Mouse (Mus musculus): ENCODE data around the gene Ugp2. TPM values are rescaled to one million over a fixed set of nuclear protein-coding genes. Genes with fewer than 3 reads are reported as not detected.

Ugp2 gene
- polyA plus RNA-seq (2021): 85.2 TPM

- H3K27me3 ChIP-seq: no peaks in the 10 kb centered on the region
- in situ Hi-C loops (cut with MboI; ENCODE audit: low pct_unique_long_range_greater_than_20kb): no loop called here
- DNase-seq (ENCODE audit: low read depth, low spot score): peak; percentile 77
- CTCF ChIA-PET: no interaction called here
- POLR2A ChIA-PET: no interaction called here
- no peak for TF ChIP-seq CTCF (IDR thresholded peaks at IDR 0.05)
- peak; percentile 92 for ATAC-seq
Observed at GRCm38 (mm10) chr11:21371122-21371806, at the start of gene Ugp2. Gene Ugp2 (minus strand): TSS chr11:21371201.

DNA sequence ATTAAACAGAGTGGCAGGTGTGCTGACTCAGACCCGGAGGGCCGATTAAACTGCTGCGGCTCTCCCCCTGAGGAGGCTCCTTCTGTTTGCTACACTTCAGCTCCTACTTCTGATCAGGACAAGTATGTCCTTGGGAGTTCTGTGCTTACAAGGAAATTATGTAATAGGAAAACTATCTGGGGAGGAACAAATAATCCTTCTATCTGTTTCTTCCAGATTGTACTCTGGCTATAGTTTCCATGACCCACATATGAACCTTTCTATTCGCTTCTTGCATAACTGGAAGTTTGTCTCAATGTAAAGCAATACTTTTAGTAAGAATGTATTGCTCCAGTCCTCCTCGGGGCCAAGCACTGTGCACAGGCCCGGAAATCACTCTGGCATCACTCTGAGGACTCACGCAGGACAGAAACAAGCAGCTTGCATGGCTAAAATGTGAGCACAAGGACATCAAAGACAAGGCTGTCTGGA lies 43.9 kb upstream of the Ugp2 start:
- ATAC-seq (no peak), DNase-seq (ENCODE audit: low read depth, low spot score) (no peak)
- in situ Hi-C loops (cut with MboI; ENCODE audit: low pct_unique_long_range_greater_than_20kb): no loop called here
- TF ChIP-seq CTCF (IDR thresholded peaks at IDR 0.05): no peak
- H3K27me3 ChIP-seq: no peaks in the 10 kb centered on the region
- POLR2A ChIA-PET: no interaction called here
- CTCF ChIA-PET: interaction anchor here (1.0 to 2.4 kb wide), 2 partner anchors 8 to 13 kb away, joined by 3 to 10 read pairs; no protein-coding TSS in a partner anchor

- TF ChIP-seq CTCF (IDR thresholded peaks at IDR 0.05): no peak
- ChIA-PET CTCF (interaction anchor here (2.0 kb wide), 1 partner anchor 9 kb away, joined by 10 read pairs; no protein-coding TSS in a partner anchor), POLR2A (no interaction called here)
- peaks cover 11% of the 10 kb centered on the region for H3K27me3 ChIP-seq
- in situ Hi-C loops (cut with MboI; ENCODE audit: low pct_unique_long_range_greater_than_20kb): no loop called here
- no peak for DNase-seq (ENCODE audit: low read depth, low spot score)
- no peak for ATAC-seq
Observed at GRCm38 (mm10) chr11:21406668-21407067, 35.7 kb upstream of the Ugp2 start.

DNA sequence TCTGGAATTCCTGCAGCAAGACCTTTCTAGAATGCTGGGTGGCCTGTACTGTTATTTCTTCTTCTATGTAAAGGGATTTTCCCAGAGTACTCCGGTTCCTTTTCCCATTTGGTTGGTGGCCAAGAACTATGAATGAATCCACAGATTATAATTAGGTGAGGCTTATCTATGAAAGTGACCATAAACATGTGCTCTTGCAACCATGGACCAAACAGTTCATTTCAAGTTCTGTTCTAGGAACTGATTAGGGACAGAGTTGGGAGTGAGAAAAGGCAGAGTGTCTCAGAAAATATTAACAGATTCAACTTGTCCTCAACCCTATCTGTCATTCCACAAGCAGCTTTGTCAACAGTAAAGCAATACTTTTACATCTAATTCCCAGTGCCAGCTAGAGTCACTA lies 35.1 kb upstream of the Ugp2 start:
- DNase-seq (ENCODE audit: low read depth, low spot score) (no peak), ATAC-seq (no peak)
- CTCF ChIA-PET: interaction anchor here (2.0 kb wide), 1 partner anchor 9 kb away, joined by 10 read pairs; no protein-coding TSS in a partner anchor

GRCm38 (mm10) chr11:21403877-21404276 lies 32.9 kb upstream of the Ugp2 start:
- in situ Hi-C loops (cut with MboI; ENCODE audit: low pct_unique_long_range_greater_than_20kb): no loop called here
- DNase-seq (ENCODE audit: low read depth, low spot score) (no peak), ATAC-seq (no peak)
- peaks cover 11% of the 10 kb centered on the region for H3K27me3 ChIP-seq
- no peak for TF ChIP-seq CTCF (IDR thresholded peaks at IDR 0.05)
- ChIA-PET CTCF (no interaction called here), POLR2A (interaction anchor here (0.5 kb wide), 1 partner anchor 19 kb away, joined by 4 read pairs; no protein-coding TSS in a partner anchor)

More for the DNA sequence above, 35.1 kb upstream of the Ugp2 start:
- H3K27me3 ChIP-seq: peaks cover 11% of the 10 kb centered on the region
- TF ChIP-seq CTCF (IDR thresholded peaks at IDR 0.05): no peak
- POLR2A ChIA-PET: interaction anchor here (0.6 kb wide), 1 partner anchor 209 kb away, joined by 4 read pairs; no protein-coding TSS in a partner anchor
- in situ Hi-C loops (cut with MboI; ENCODE audit: low pct_unique_long_range_greater_than_20kb): no loop called here

GRCm38 (mm10) chr11:21402481-21403254 lies 31.7 kb upstream of the Ugp2 start:
- DNase-seq (ENCODE audit: low read depth, low spot score) (no peak), ATAC-seq (no peak)
- CTCF ChIA-PET: no interaction called here
- in situ Hi-C loops (cut with MboI; ENCODE audit: low pct_unique_long_range_greater_than_20kb): no loop called here
- no peak for TF ChIP-seq CTCF (IDR thresholded peaks at IDR 0.05)
- H3K27me3 ChIP-seq: peaks cover 11% of the 10 kb centered on the region
- POLR2A ChIA-PET: no interaction called here

DNA sequence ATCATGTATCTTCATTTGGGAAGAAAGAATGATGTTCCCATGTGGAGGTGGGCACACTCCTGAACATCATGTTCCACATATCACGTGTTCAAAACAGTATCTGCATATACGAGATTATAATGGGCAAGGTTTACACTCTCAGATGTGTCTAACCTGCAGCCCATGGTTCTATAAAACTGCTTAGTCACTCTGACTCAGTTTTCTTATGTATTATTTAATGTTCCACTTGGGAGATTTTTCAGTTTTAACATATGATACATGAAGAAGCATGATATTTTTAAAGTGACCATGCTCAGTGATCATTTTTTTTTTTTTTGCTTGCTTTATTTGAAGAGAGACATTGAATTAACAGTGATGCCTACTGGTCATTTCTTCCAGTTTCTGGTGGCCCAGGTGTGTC lies 30.2 kb upstream of the Ugp2 start:
- ChIA-PET POLR2A (no interaction called here), CTCF (no interaction called here)
- no peak for DNase-seq (ENCODE audit: low read depth, low spot score)
- peaks cover 10% of the 10 kb centered on the region for H3K27me3 ChIP-seq
- no peak for TF ChIP-seq CTCF (IDR thresholded peaks at IDR 0.05)
- in situ Hi-C loops (cut with MboI; ENCODE audit: low pct_unique_long_range_greater_than_20kb): no loop called here
- no peak for ATAC-seq

- POLR2A ChIA-PET: no interaction called here
- no peak for TF ChIP-seq CTCF (IDR thresholded peaks at IDR 0.05)
- in situ Hi-C loops (cut with MboI; ENCODE audit: low pct_unique_long_range_greater_than_20kb): no loop called here
- ATAC-seq (no peak), DNase-seq (ENCODE audit: low read depth, low spot score) (no peak)
- H3K27me3 ChIP-seq: no peaks in the 10 kb centered on the region
- CTCF ChIA-PET: interaction anchor here (1.0 kb wide), 1 partner anchor 34 kb away, joined by 3 read pairs; no protein-coding TSS in a partner anchor
Observed at GRCm38 (mm10) chr11:21399186-21399681, 28.2 kb upstream of the Ugp2 start.

- in situ Hi-C loops (cut with MboI; ENCODE audit: low pct_unique_long_range_greater_than_20kb): no loop called here
- no peaks in the 10 kb centered on the region for H3K27me3 ChIP-seq
- CTCF ChIA-PET: interaction anchor here (1.0 to 1.3 kb wide), 2 partner anchors 11 to 35 kb away, joined by 3 to 4 read pairs; no protein-coding TSS in a partner anchor
- no peak for TF ChIP-seq CTCF (IDR thresholded peaks at IDR 0.05)
- POLR2A ChIA-PET: no interaction called here
- ATAC-seq: no peak
- no peak for DNase-seq (ENCODE audit: low read depth, low spot score)
Observed at GRCm38 (mm10) chr11:21398464-21398863, 27.5 kb upstream of the Ugp2 start.

DNA sequence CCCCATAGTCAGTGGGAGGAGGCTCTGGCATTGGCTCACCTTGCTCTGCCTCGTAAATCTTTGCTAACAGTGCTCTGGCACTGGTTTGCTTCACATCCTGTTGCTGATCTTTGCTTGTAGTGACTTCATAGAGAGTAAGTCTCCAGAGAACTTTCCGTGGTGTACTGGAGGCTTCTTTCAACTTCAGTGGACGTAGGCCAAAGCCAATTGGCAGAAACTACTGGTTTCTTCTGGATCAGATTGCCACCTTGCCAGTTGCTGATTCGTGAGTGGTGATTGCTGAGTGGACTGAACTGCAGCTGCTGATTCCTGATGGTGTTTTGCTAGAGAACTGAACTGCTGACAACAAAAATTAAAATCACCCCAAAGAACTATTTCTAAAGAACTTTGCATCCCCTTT lies 15.8 kb upstream of the Ugp2 start:
- TF ChIP-seq CTCF (IDR thresholded peaks at IDR 0.05): no peak
- ChIA-PET CTCF (no interaction called here), POLR2A (no interaction called here)
- DNase-seq (ENCODE audit: low read depth, low spot score) (no peak), ATAC-seq (no peak)
- in situ Hi-C loops (cut with MboI; ENCODE audit: low pct_unique_long_range_greater_than_20kb): no loop called here
- peaks cover 8% of the 10 kb centered on the region for H3K27me3 ChIP-seq

- ChIA-PET POLR2A (no interaction called here), CTCF (no interaction called here)
- in situ Hi-C loops (cut with MboI; ENCODE audit: low pct_unique_long_range_greater_than_20kb): no loop called here
- DNase-seq (ENCODE audit: low read depth, low spot score) (no peak), ATAC-seq (no peak)
- no peaks in the 10 kb centered on the region for H3K27me3 ChIP-seq
- no peak for TF ChIP-seq CTCF (IDR thresholded peaks at IDR 0.05)
Observed at GRCm38 (mm10) chr11:21374096-21374495, 3.1 kb upstream of the Ugp2 start.
